Mouse (Mus musculus) midbrain, postnatal 0 days (tissue): ENCODE results near the gene Ralgapa2. TPM values are rescaled to one million over a fixed set of nuclear protein-coding genes. Genes with fewer than 3 reads are reported as not detected.

Experiments
- ATAC-seq: fragments of 200-750 bp; cut with Nextera tagmentation; 2 replicates; pipeline ENCODE4 v1.8.0; 2017; ENCODE audit warnings: moderate number of reproducible peaks, mild to moderate bottlenecking, moderate TSS enrichment, moderate library complexity; ENCODE audit not compliant: low FRiP score
- DNase-seq: peaks from one replicate; pipeline ENCODE4 v3.0.0-alpha.2; 2015; ENCODE audit warnings: low spot score
- H3K27ac ChIP-seq: fragments of 300-500 bp; sonication (generic); 2 replicates; pipeline ENCODE4 v1.5.1; 2014; ENCODE audit warnings: low read depth, mild to moderate bottlenecking, low read length, mixed read lengths
- H3K27me3 ChIP-seq: fragments of 300-500 bp; sonication (generic); 2 replicates; pipeline ENCODE4 v1.6.1; 2014; ENCODE audit warnings: low read length, control low read depth, mixed read lengths; ENCODE audit not compliant: insufficient read depth
- H3K36me3 ChIP-seq: fragments of 300-500 bp; sonication (generic); 2 replicates; pipeline ENCODE4 v1.6.1; 2014; ENCODE audit warnings: low read length, control low read depth, mixed read lengths; ENCODE audit not compliant: insufficient read depth
- H3K4me1 ChIP-seq: fragments of 300-500 bp; sonication (generic); 2 replicates; pipeline ENCODE4 v1.6.1; 2014; ENCODE audit warnings: mild to moderate bottlenecking, control low read depth, antibody characterized with exemption, low read length, mixed read lengths; ENCODE audit not compliant: insufficient read depth
- H3K4me2 ChIP-seq: fragments of 300-500 bp; sonication (generic); 2 replicates; pipeline ENCODE4 v1.6.1; 2014; ENCODE audit warnings: low read depth, mild to moderate bottlenecking, low read length, mixed read lengths; ENCODE audit not compliant: poor library complexity, severe bottlenecking
- H3K4me3 ChIP-seq: fragments of 300-500 bp; sonication (generic); 2 replicates; pipeline ENCODE4 v1.5.1; 2014; ENCODE audit warnings: low read depth, mild to moderate bottlenecking, low read length, moderate library complexity
- H3K9ac ChIP-seq: fragments of 300-500 bp; sonication (generic); replicated peaks from 2 replicates; pipeline ENCODE4 v1.6.1; 2014; ENCODE audit warnings: mild to moderate bottlenecking, low read length, moderate library complexity, mixed read lengths; ENCODE audit not compliant: poor library complexity, severe bottlenecking
- H3K9me3 ChIP-seq: fragments of 300-500 bp; sonication (generic); 2 replicates; pipeline ENCODE4 v1.6.1; 2016; ENCODE audit warnings: low read length, control low read depth
- CTCF ChIP-seq: IDR thresholded peaks from 2 replicates; pipeline ENCODE4 v1.5.1; 2016; ENCODE audit warnings: antibody characterized with exemption, mild to moderate bottlenecking
- WGBS: fragments of 180-500 bp; shearing (Covaris S2); extraction: QIAGEN DNeasy Blood & Tissue Kit; methylation state at CpG from one replicate; pipeline ENCODE4 v1.1.7; 2014; 5-methylcytosine and 5-hydroxymethylcytosine counted together
- polyA plus RNA-seq: library from polyadenylated mRNA; unstranded; fragments of >200 nt; fragmentation: Nextera tagmentation; extraction: Ambion mirVana; gene quantifications from 2 replicates; pipeline ENCODE4 v1.2.1, GENCODE M21; 2015
- total RNA-seq: library from RNA; depleted of rRNA; stranded (reverse); fragments of >200 nt; gene quantifications from 2 replicates; pipeline ENCODE4 v1.2.3, GENCODE M21; 2014

Gene Ralgapa2
- total and polyA plus RNA-seq, 2 experiments from 2014 or later = 8.5 to 26.5 TPM

DNA sequence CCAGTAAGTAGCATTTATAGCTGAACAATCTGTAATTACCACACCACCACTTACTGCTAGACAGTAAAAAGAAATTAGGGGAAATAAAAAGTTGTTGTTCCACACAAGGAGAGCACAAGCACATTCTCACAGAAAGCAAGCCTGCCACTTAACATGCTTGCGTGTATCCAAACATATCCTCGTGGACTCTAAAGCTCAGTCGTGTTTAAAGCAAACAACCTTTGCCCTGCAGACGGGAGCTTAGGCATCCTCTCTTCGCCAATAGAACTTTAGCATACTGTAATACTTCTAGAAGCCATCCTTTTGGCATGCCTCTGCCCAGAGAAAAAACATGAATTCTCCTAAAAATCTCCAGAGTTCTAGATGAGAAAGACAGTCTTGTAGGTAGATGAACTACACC, 135.9 kb downstream of the Ralgapa2 start:
- H3K36me3 ChIP-seq = no peaks in the 10 kb centered on the region
- WGBS = 83% methylated on average over 5 of the region's 5 CpGs
- ATAC-seq = no peak
- H3K9me3 ChIP-seq = no peaks in the 10 kb centered on the region
- H3K9ac ChIP-seq = no peak overlapping the region
- no peak for DNase-seq
- H3K4me1 ChIP-seq = no peaks in the 10 kb centered on the region
- H3K27ac ChIP-seq = no peak overlapping the region
- H3K4me3 ChIP-seq = no peak overlapping the region
- no peak for TF ChIP-seq CTCF
- no peak overlapping the region for H3K4me2 ChIP-seq
- no peaks in the 10 kb centered on the region for H3K27me3 ChIP-seq

- Histone ChIP-seq H3K36me3 (0 out of 2 replicates have a peak, but pooled peaks cover 3% of the 10 kb centered on the region), H3K27ac (no peak overlapping the region), H3K4me2 (no peak overlapping the region), H3K9me3 (no peaks in the 10 kb centered on the region), H3K9ac (no peak overlapping the region), H3K27me3 (no peaks in the 10 kb centered on the region), H3K4me3 (no peak overlapping the region), H3K4me1 (no peaks in the 10 kb centered on the region)
- DNase-seq (peak; percentile 53), ATAC-seq (no peak)
- no peak for TF ChIP-seq CTCF
- 61% methylated on average over 12 of the region's 12 CpGs for WGBS
Measured at GRCm38 (mm10) chr2:146366098-146366497, 146.0 kb downstream of the Ralgapa2 start.

DNA sequence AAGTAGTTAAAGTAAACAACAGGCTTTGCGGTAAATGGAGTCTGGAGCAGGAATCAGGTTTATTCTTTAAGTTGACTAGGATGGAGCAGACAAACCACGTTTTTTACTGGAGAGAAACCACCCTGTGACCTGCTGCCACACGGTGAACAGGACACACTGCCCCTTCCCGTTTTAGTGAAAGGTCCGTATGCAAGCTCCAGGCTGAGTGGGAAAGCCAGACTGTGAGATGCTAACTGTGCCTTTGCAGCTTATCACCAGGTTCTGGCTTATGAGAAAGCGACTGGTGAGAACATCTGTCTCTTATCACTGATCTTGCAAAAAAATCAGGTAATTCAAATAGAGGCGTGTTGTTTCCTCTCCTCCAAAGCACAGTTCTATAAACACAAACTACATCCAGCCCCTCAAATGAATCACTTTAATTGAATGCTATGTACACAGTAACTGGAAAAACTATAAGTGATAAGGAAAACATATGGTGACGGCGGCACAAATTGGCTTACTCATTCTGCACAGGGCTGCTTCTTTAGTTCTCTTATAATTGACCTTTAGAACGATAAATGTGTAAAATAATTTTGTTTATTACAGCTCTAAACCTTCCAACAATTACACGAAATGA, 146.7 kb downstream of the Ralgapa2 start:
- Histone ChIP-seq H3K4me2 (no peak overlapping the region), H3K4me1 (no peaks in the 10 kb centered on the region), H3K36me3 (0 out of 2 replicates have a peak, but pooled peaks cover 3% of the 10 kb centered on the region), H3K27ac (no peak overlapping the region), H3K27me3 (no peaks in the 10 kb centered on the region), H3K9me3 (no peaks in the 10 kb centered on the region), H3K4me3 (no peak overlapping the region), H3K9ac (no peak overlapping the region)
- no peak for DNase-seq
- ATAC-seq = no peak
- no peak for TF ChIP-seq CTCF
- WGBS = 74% methylated on average over 11 of the region's 11 CpGs

- ATAC-seq = no peak
Measured at GRCm38 (mm10) chr2:146363483-146363882, 148.7 kb downstream of the Ralgapa2 start.

DNA sequence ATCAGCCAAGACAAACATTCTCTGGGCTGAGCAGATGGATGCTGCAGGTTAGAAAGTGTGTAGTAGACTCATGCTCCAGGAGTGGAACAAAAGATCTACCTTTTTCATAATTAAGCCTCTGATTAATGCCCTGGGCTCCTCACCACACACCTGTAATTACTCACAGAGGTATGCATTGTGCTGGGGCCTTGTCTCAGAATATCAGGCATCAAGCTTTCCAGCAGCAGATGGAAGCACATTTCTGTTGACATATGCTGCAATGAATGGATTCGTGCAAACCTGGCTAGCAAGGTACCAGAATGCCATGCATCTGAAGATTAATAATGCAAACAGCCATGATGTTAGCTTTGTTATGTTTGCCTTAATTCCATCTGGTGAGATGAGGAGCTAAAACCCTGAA, 149.2 kb downstream of the Ralgapa2 start:
- no peak overlapping the region for H3K27ac ChIP-seq
- ATAC-seq (no peak), DNase-seq (peak; percentile 45)
- no peak overlapping the region for H3K9ac ChIP-seq
- H3K27me3 ChIP-seq = no peaks in the 10 kb centered on the region
- no peaks in the 10 kb centered on the region for H3K36me3 ChIP-seq
- 82% methylated on average over 1 of the region's 1 CpGs for WGBS
- no peak overlapping the region for H3K4me2 ChIP-seq
- no peaks in the 10 kb centered on the region for H3K4me1 ChIP-seq
- no peaks in the 10 kb centered on the region for H3K9me3 ChIP-seq
- H3K4me3 ChIP-seq = no peak overlapping the region
- TF ChIP-seq CTCF = no peak

More at GRCm38 (mm10) chr2:146363483-146363882, 148.7 kb downstream of the Ralgapa2 start:
- TF ChIP-seq CTCF = no peak
- Histone ChIP-seq H3K4me2 (no peak overlapping the region), H3K4me3 (no peak overlapping the region), H3K27ac (no peak overlapping the region), H3K36me3 (no peaks in the 10 kb centered on the region), H3K9me3 (no peaks in the 10 kb centered on the region), H3K27me3 (no peaks in the 10 kb centered on the region), H3K9ac (no peak overlapping the region), H3K4me1 (no peaks in the 10 kb centered on the region)
- 90% methylated on average over 2 of the region's 2 CpGs for WGBS
- DNase-seq = peak; percentile 50

- Histone ChIP-seq H3K4me2 (no peak overlapping the region), H3K36me3 (no peaks in the 10 kb centered on the region), H3K27me3 (no peaks in the 10 kb centered on the region), H3K4me3 (no peak overlapping the region), H3K9me3 (no peaks in the 10 kb centered on the region), H3K9ac (no peak overlapping the region), H3K27ac (no peak overlapping the region), H3K4me1 (no peaks in the 10 kb centered on the region)
- WGBS = 61% methylated on average over 4 of the region's 4 CpGs
- DNase-seq (peak; percentile 19), ATAC-seq (no peak)
- no peak for TF ChIP-seq CTCF
Measured at GRCm38 (mm10) chr2:146361969-146362368, 150.2 kb downstream of the Ralgapa2 start.
